Mouse (Mus musculus): Measurements from ENCODE around the gene Adm2. TPM values are rescaled to one million over a fixed set of nuclear protein-coding genes. Genes with fewer than 3 reads are reported as not detected.
A peak's percentile ranks its signal among the peaks of the same experiment; 100 is the strongest.

Gene Adm2
- total and polyA plus RNA-seq, 2 experiments from 2014 or later: not detected

GRCm38 (mm10) chr15:89286114-89286513 lies 36.4 kb upstream of the Adm2 start:
- DNase-seq: no peak
- no peak overlapping the region for H3K4me2 ChIP-seq (ENCODE audit: low read depth)
- no peak for TF ChIP-seq CTCF (IDR thresholded peaks at IDR 0.05; ENCODE audit: low read depth)
- H3K27ac ChIP-seq (ENCODE audit: low read depth, low read length): no peak overlapping the region
- no peak overlapping the region for H3K4me3 ChIP-seq (ENCODE audit: low read depth, low read length)
- no peak overlapping the region for H3K9ac ChIP-seq
- peaks cover 83% of the 10 kb centered on the region for H3K36me3 ChIP-seq (ENCODE audit: insufficient read depth)
- ATAC-seq: peak; percentile 7; the same call in 1 of the 2 replicates
- no peaks in the 10 kb centered on the region for H3K27me3 ChIP-seq (ENCODE audit: insufficient read depth, low read length)
- 71% methylated on average over 7 of the region's 7 CpGs for WGBS
- H3K4me1 ChIP-seq (ENCODE audit: insufficient read depth): no peaks in the 10 kb centered on the region
- H3K9me3 ChIP-seq (ENCODE audit: low read length): no peaks in the 10 kb centered on the region

- no peak for DNase-seq
Observed at GRCm38 (mm10) chr15:89286582-89286981, 35.9 kb upstream of the Adm2 start.

GRCm38 (mm10) chr15:89288227-89288767 lies 34.2 kb upstream of the Adm2 start:
- H3K4me2 ChIP-seq (ENCODE audit: low read depth): no peak overlapping the region
- H3K4me3 ChIP-seq (ENCODE audit: low read depth, low read length): no peak overlapping the region
- H3K4me1 ChIP-seq (ENCODE audit: insufficient read depth): no peaks in the 10 kb centered on the region
- WGBS: 91% methylated on average over 23 of the region's 23 CpGs
- H3K27ac ChIP-seq (ENCODE audit: low read depth, low read length): no peak overlapping the region
- no peak for DNase-seq
- no peaks in the 10 kb centered on the region for H3K9me3 ChIP-seq (ENCODE audit: low read length)
- H3K36me3 ChIP-seq (ENCODE audit: insufficient read depth): peaks cover 80% of the 10 kb centered on the region
- H3K9ac ChIP-seq: no peak overlapping the region
- TF ChIP-seq CTCF (IDR thresholded peaks at IDR 0.05; ENCODE audit: low read depth): no peak
- H3K27me3 ChIP-seq (ENCODE audit: insufficient read depth, low read length): no peaks in the 10 kb centered on the region
- 0 out of 2 replicates have a peak, but pooled peaks have one; percentile 14 for ATAC-seq

More at GRCm38 (mm10) chr15:89286582-89286981, 35.9 kb upstream of the Adm2 start:
- H3K4me1 ChIP-seq (ENCODE audit: insufficient read depth): no peaks in the 10 kb centered on the region
- H3K9ac ChIP-seq: no peak overlapping the region
- no peak overlapping the region for H3K27ac ChIP-seq (ENCODE audit: low read depth, low read length)
- no peak overlapping the region for H3K4me3 ChIP-seq (ENCODE audit: low read depth, low read length)
- ATAC-seq: no peak
- H3K27me3 ChIP-seq (ENCODE audit: insufficient read depth, low read length): no peaks in the 10 kb centered on the region
- H3K36me3 ChIP-seq (ENCODE audit: insufficient read depth): peaks cover 82% of the 10 kb centered on the region
- no peaks in the 10 kb centered on the region for H3K9me3 ChIP-seq (ENCODE audit: low read length)
- WGBS: 61% methylated on average over 5 of the region's 5 CpGs
- no peak for TF ChIP-seq CTCF (IDR thresholded peaks at IDR 0.05; ENCODE audit: low read depth)
- H3K4me2 ChIP-seq (ENCODE audit: low read depth): no peak overlapping the region

GRCm38 (mm10) chr15:89289455-89289854 lies 33.1 kb upstream of the Adm2 start:
- H3K27me3 ChIP-seq (ENCODE audit: insufficient read depth, low read length): no peaks in the 10 kb centered on the region
- 94% methylated on average over 11 of the region's 11 CpGs for WGBS
- H3K4me2 ChIP-seq (ENCODE audit: low read depth): no peak overlapping the region
- no peak for ATAC-seq
- no peaks in the 10 kb centered on the region for H3K9me3 ChIP-seq (ENCODE audit: low read length)
- no peak overlapping the region for H3K9ac ChIP-seq
- H3K36me3 ChIP-seq (ENCODE audit: insufficient read depth): peaks cover 80% of the 10 kb centered on the region
- H3K4me1 ChIP-seq (ENCODE audit: insufficient read depth): no peaks in the 10 kb centered on the region
- no peak for DNase-seq
- no peak overlapping the region for H3K4me3 ChIP-seq (ENCODE audit: low read depth, low read length)
- TF ChIP-seq CTCF (IDR thresholded peaks at IDR 0.05; ENCODE audit: low read depth): no peak
- no peak overlapping the region for H3K27ac ChIP-seq (ENCODE audit: low read depth, low read length)

- Histone ChIP-seq H3K27me3 (ENCODE audit: insufficient read depth, low read length) (no peaks in the 10 kb centered on the region), H3K4me2 (ENCODE audit: low read depth) (no peak overlapping the region), H3K9me3 (ENCODE audit: low read length) (no peaks in the 10 kb centered on the region), H3K9ac (no peak overlapping the region), H3K27ac (ENCODE audit: low read depth, low read length) (no peak overlapping the region), H3K36me3 (ENCODE audit: insufficient read depth) (peaks cover 86% of the 10 kb centered on the region), H3K4me1 (ENCODE audit: insufficient read depth) (no peaks in the 10 kb centered on the region), H3K4me3 (ENCODE audit: low read depth, low read length) (no peak overlapping the region)
- DNase-seq (no peak), ATAC-seq (no peak)
- 95% methylated on average over 3 of the region's 3 CpGs for WGBS
- TF ChIP-seq CTCF (IDR thresholded peaks at IDR 0.05; ENCODE audit: low read depth): no peak
Observed at GRCm38 (mm10) chr15:89291521-89291920, 31.0 kb upstream of the Adm2 start.

GRCm38 (mm10) chr15:89292795-89293194 lies 29.7 kb upstream of the Adm2 start:
- no peak for TF ChIP-seq CTCF (IDR thresholded peaks at IDR 0.05; ENCODE audit: low read depth)
- WGBS: 78% methylated on average over 2 of the region's 2 CpGs
- Histone ChIP-seq H3K4me1 (ENCODE audit: insufficient read depth) (no peaks in the 10 kb centered on the region), H3K36me3 (ENCODE audit: insufficient read depth) (peaks cover 79% of the 10 kb centered on the region), H3K4me3 (ENCODE audit: low read depth, low read length) (no peak overlapping the region), H3K9ac (no peak overlapping the region), H3K4me2 (ENCODE audit: low read depth) (no peak overlapping the region), H3K27ac (ENCODE audit: low read depth, low read length) (no peak overlapping the region), H3K27me3 (ENCODE audit: insufficient read depth, low read length) (no peaks in the 10 kb centered on the region), H3K9me3 (ENCODE audit: low read length) (no peaks in the 10 kb centered on the region)
- ATAC-seq: no peak
- no peak for DNase-seq

GRCm38 (mm10) chr15:89293778-89294177 lies 28.7 kb upstream of the Adm2 start:
- Histone ChIP-seq H3K4me1 (ENCODE audit: insufficient read depth) (no peaks in the 10 kb centered on the region), H3K9me3 (ENCODE audit: low read length) (no peaks in the 10 kb centered on the region), H3K9ac (no peak overlapping the region), H3K36me3 (ENCODE audit: insufficient read depth) (peaks cover 76% of the 10 kb centered on the region), H3K27me3 (ENCODE audit: insufficient read depth, low read length) (no peaks in the 10 kb centered on the region), H3K4me2 (ENCODE audit: low read depth) (no peak overlapping the region), H3K4me3 (ENCODE audit: low read depth, low read length) (no peak overlapping the region), H3K27ac (ENCODE audit: low read depth, low read length) (no peak overlapping the region)
- DNase-seq (no peak), ATAC-seq (no peak)
- 95% methylated on average over 10 of the region's 10 CpGs for WGBS
- no peak for TF ChIP-seq CTCF (IDR thresholded peaks at IDR 0.05; ENCODE audit: low read depth)

All from forebrain, postnatal 0 days (tissue).